In genomic region chr1:149952050-149952449, GRCm38 (mm10) we compare ENCODE assay signal across 23 mouse cellular contexts.
"Had no signal": no experiment of that assay in that cellular context is flagged by ENCODE, and none has a peak within 500 bp of the region (broad histone marks: within the 10 kb centered on the region; RNA-seq: fewer than 3 reads in every experiment).

No protein-coding gene starts in this region.

- H3K9ac ChIP-seq: heart, embryonic 13.5 days; heart, embryonic 15.5 days; hindbrain, embryonic 13.5 days; hindbrain, embryonic 15.5 days; limb, embryonic 13.5 days; limb, embryonic 15.5 days; liver, embryonic 12.5 days; liver, embryonic 14.5 days had no signal

- H3K4me1 ChIP-seq: hindbrain, embryonic 13.5 days; hindbrain, embryonic 15.5 days; limb, embryonic 13.5 days; limb, embryonic 15.5 days had no signal

- H3K27me3 ChIP-seq: heart, embryonic 13.5 days; heart, embryonic 15.5 days; hindbrain, embryonic 13.5 days; hindbrain, embryonic 15.5 days; limb, embryonic 13.5 days; limb, embryonic 15.5 days; liver, embryonic 12.5 days had no signal

- H3K4me3 ChIP-seq: heart, adult 2 months; heart, embryonic 13.5 days; heart, embryonic 15.5 days; hindbrain, embryonic 13.5 days; hindbrain, embryonic 15.5 days; limb, embryonic 13.5 days; limb, embryonic 15.5 days; liver, embryonic 12.5 days had no signal

- ATAC-seq: hindbrain, postnatal 0 days; intestine, embryonic 16.5 days; liver, embryonic 12.5 days had no signal

- H3K4me2 ChIP-seq: heart, embryonic 11.5 days; heart, embryonic 13.5 days; heart, embryonic 15.5 days; hindbrain, embryonic 13.5 days; hindbrain, embryonic 15.5 days; limb, embryonic 13.5 days; limb, embryonic 15.5 days; liver, embryonic 12.5 days had no signal

- H3K36me3 ChIP-seq: heart, embryonic 13.5 days; heart, embryonic 15.5 days; hindbrain, embryonic 13.5 days; hindbrain, embryonic 15.5 days; limb, embryonic 13.5 days; limb, embryonic 15.5 days; liver, embryonic 12.5 days had no signal

- DNase-seq: gastrocnemius, postnatal 14 days; gastrocnemius, postnatal 36 days; heart, adult 11 months; heart, adult 2 months; heart, postnatal 14 days; heart, postnatal 36 days; kidney, adult 11 months; kidney, adult 2 months; kidney, postnatal 36 days; layer of hippocampus, adult 9-11 months; layer of hippocampus, postnatal 36 days; left cerebral cortex, postnatal 4 days had no signal

- H3K27ac ChIP-seq: heart, adult 2 months; heart, embryonic 13.5 days; heart, embryonic 15.5 days; hindbrain, embryonic 13.5 days; hindbrain, embryonic 15.5 days; hindbrain, postnatal 0 days; limb, embryonic 13.5 days; limb, embryonic 15.5 days; liver, embryonic 12.5 days; liver, embryonic 14.5 days had no signal

- H3K9me3 ChIP-seq: heart, embryonic 13.5 days; heart, embryonic 15.5 days; hindbrain, embryonic 13.5 days; hindbrain, embryonic 15.5 days; limb, embryonic 13.5 days; limb, embryonic 15.5 days; liver, embryonic 12.5 days had no signal
